Mouse (Mus musculus): ENCODE results near the gene Ttc7.
A peak's percentile ranks its signal among the peaks of the same experiment; 100 is the strongest.

GRCm38 (mm10) chr17:87265792-87266186 is 16.9 kb upstream of the Ttc7 start, which contains the start of gene Mcfd2:
- no peak for TF ChIP-seq CTCF (IDR thresholded peaks at IDR 0.05; ENCODE audit: extremely low read depth, insufficient read depth, insufficient read length, insufficient replicate concordance)
- peak; percentile 49 for TF ChIP-seq POLR2A (IDR thresholded peaks at IDR 0.05; ENCODE audit: low read depth, low read length)
